Mouse (Mus musculus): ENCODE results near the gene Olfr96. TPM values are rescaled to one million over a fixed set of nuclear protein-coding genes. Genes with fewer than 3 reads are reported as not detected.

The Olfr96 gene
- total RNA-seq, 2 experiments from 2014 or later = not detected

- peak; percentile 66 to 75 for DNase-seq (ENCODE audit: low spot score in 2 of 2)
These were observed 50.2 kb downstream of the Olfr96 start, which contains the start of gene H2-M3 for GRCm38 (mm10) chr17:37270058-37270701. TSS of gene H2-M3 (plus strand) at chr17:37270220.

GRCm38 (mm10) chr17:37270702-37271092 lies 50.8 kb downstream of the Olfr96 start:
- DNase-seq (ENCODE audit: low spot score in 2 of 2) = peak in 1 of 2 experiments; percentile 24

GRCm38 (mm10) chr17:37275626-37276248 lies 55.8 kb downstream of the Olfr96 start:
- no peak for DNase-seq (ENCODE audit: low spot score in 2 of 2)

Other genes starting within 250 kb of the Olfr96 start
- gene 2410137M14Rik, start 238.9 kb upstream of the Olfr96 start, total RNA-seq (2021) = not detected
- gene H2-M5, start 230.6 kb upstream of the Olfr96 start, total RNA-seq (2021) = under 1 TPM; 0.23 to 0.25 TPM
- gene Zfp57, start 219.0 kb upstream of the Olfr96 start, total RNA-seq (2021) = 10 to 100 TPM in 1 of 2 experiments, 1 to 10 TPM in 1; 8.7 to 10.1 TPM
- not detected for gene Mog, start 196.7 kb upstream of the Olfr96 start, total RNA-seq (2021)
- gene Gabbr1, start 174.2 kb upstream of the Olfr96 start, total RNA-seq (2021) = 10 to 100 TPM; 24.2 to 25.4 TPM
- gene Olfr90, start 131.6 kb upstream of the Olfr96 start, total RNA-seq (2021) = not detected
- not detected for gene Olfr91, start 121.9 kb upstream of the Olfr96 start, total RNA-seq (2021)
- gene Olfr92, start 100.1 kb upstream of the Olfr96 start, total RNA-seq (2021) = not detected
- gene Olfr93, start 58.7 kb upstream of the Olfr96 start, total RNA-seq (2021) = not detected
- not detected for gene Ubd, start 26.3 kb upstream of the Olfr96 start, total RNA-seq (2021)
- gene Olfr94, start 19.2 kb upstream of the Olfr96 start, total RNA-seq (2021) = not detected
- gene Olfr95, start 7.0 kb upstream of the Olfr96 start, total RNA-seq (2021) = not detected
- not detected for gene Olfr97, start 17.2 kb downstream of the Olfr96 start, total RNA-seq (2021)
- gene Olfr98, start 43.6 kb downstream of the Olfr96 start, total RNA-seq (2021) = not detected
- gene H2-M3, start 50.1 kb downstream of the Olfr96 start, total RNA-seq (2021) = 1 to 10 TPM; 1.6 to 2.1 TPM
- not detected for gene Olfr99, start 63.3 kb downstream of the Olfr96 start, total RNA-seq (2021)
- not detected for gene Olfr101, start 84.2 kb downstream of the Olfr96 start, total RNA-seq (2021)
- not detected for gene Olfr102, start 96.9 kb downstream of the Olfr96 start, total RNA-seq (2021)
- gene Olfr103, start 119.6 kb downstream of the Olfr96 start, total RNA-seq (2021) = not detected
- not detected for gene Olfr104-ps, start 139.4 kb downstream of the Olfr96 start, total RNA-seq (2021)
- gene Olfr105-ps, start 158.9 kb downstream of the Olfr96 start, total RNA-seq (2021) = not detected
- gene Olfr106-ps, start 170.2 kb downstream of the Olfr96 start, total RNA-seq (2021) = not detected
- not detected for gene Olfr107, start 179.1 kb downstream of the Olfr96 start, total RNA-seq (2021)
- not detected for gene Olfr108, start 225.3 kb downstream of the Olfr96 start, total RNA-seq (2021)
- not detected for gene Olfr109, start 238.8 kb downstream of the Olfr96 start, total RNA-seq (2021)